Comparison of ENCODE assay signal across 21 mouse cellular contexts in genomic region chr19:12418312-12418711, GRCm38 (mm10). TPM values are rescaled to one million over a fixed set of nuclear protein-coding genes. Genes with fewer than 3 reads are reported as not detected.
DNase-seq lines count a peak whose midpoint lies in the region; ATAC-seq and TF ChIP-seq lines count a peak whose summit lies in the region.
"Had no signal": no experiment of that assay in that cellular context is flagged by ENCODE, and none has a peak within 500 bp of the region (broad histone marks: within the 10 kb centered on the region; RNA-seq: fewer than 3 reads in every experiment).

No protein-coding gene starts in this region.

- no peak for DNase-seq in cerebellum, adult 8-10 months
- DNase-seq: adrenal gland, adult 2 months; adrenal gland, adult 8-10 months; adrenal gland, postnatal 10 days; adrenal gland, postnatal 14 days; adrenal gland, postnatal 25 days; adrenal gland, postnatal 36 days; B cell, adult 2 months; cerebellum, adult 11 months; cerebellum, adult 11-12 months; cerebellum, adult 18-20 months had no signal

- no peaks in the 10 kb centered on the region for H3K9me3 ChIP-seq in intestine, embryonic 15.5 days
- no peaks in the 10 kb centered on the region for H3K9me3 ChIP-seq in intestine, postnatal 0 days (ENCODE audit: control insufficient read depth)
- no peaks in the 10 kb centered on the region for H3K9me3 ChIP-seq in intestine, embryonic 16.5 days (ENCODE audit: control insufficient read depth, low read length)
- H3K9me3 ChIP-seq: G1E had no signal

- no peak for TF ChIP-seq CTCF in intestine, postnatal 0 days (IDR thresholded peaks at IDR 0.05; ENCODE audit: low read depth)

- no peak overlapping the region for H3K4me3 ChIP-seq in intestine, embryonic 15.5 days (replicated peaks)
- H3K4me3 ChIP-seq in intestine, postnatal 0 days (ENCODE audit: low read depth, low read length) = no peak overlapping the region
- H3K4me3 ChIP-seq in intestine, embryonic 16.5 days (ENCODE audit: low read length) = no peak overlapping the region

- ATAC-seq in intestine, embryonic 15.5 days = peak; percentile 58; the same call in 1 of the 2 replicates
- no peak for ATAC-seq in intestine, postnatal 0 days
- ATAC-seq in intestine, embryonic 16.5 days = peak; percentile 70
- ATAC-seq: activated CD4-positive, CD25-positive, alpha-beta regulatory T cell, adult 4 months; CD4-positive, CD25-positive, alpha-beta regulatory T cell, adult 4 months; Patski had no signal

- no peak overlapping the region for H3K9ac ChIP-seq in intestine, embryonic 15.5 days
- H3K9ac ChIP-seq in intestine, postnatal 0 days (ENCODE audit: low read depth, low read length) = no peak overlapping the region
- H3K9ac ChIP-seq in intestine, embryonic 16.5 days (ENCODE audit: low read depth, low read length) = no peak overlapping the region

- H3K27me3 ChIP-seq in intestine, embryonic 15.5 days (replicated peaks) = no peaks in the 10 kb centered on the region
- H3K27me3 ChIP-seq in intestine, postnatal 0 days (replicated peaks; ENCODE audit: control insufficient read depth, insufficient read depth, low read length) = no peaks in the 10 kb centered on the region
- no peaks in the 10 kb centered on the region for H3K27me3 ChIP-seq in intestine, embryonic 16.5 days (replicated peaks; ENCODE audit: control insufficient read depth, insufficient read depth, low read length)
- H3K27me3 ChIP-seq: CH12.LX had no signal

- no peaks in the 10 kb centered on the region for H3K36me3 ChIP-seq in intestine, embryonic 15.5 days
- H3K36me3 ChIP-seq in intestine, postnatal 0 days (ENCODE audit: control insufficient read depth, insufficient read depth) = no peaks in the 10 kb centered on the region
- H3K36me3 ChIP-seq in intestine, embryonic 16.5 days (ENCODE audit: control insufficient read depth, insufficient read depth, low read length) = no peaks in the 10 kb centered on the region
- H3K36me3 ChIP-seq: G1E had no signal

- no peak overlapping the region for H3K27ac ChIP-seq in intestine, embryonic 15.5 days
- H3K27ac ChIP-seq in intestine, postnatal 0 days (ENCODE audit: low read depth, low read length) = no peak overlapping the region
- H3K27ac ChIP-seq in intestine, embryonic 16.5 days (ENCODE audit: low read length) = no peak overlapping the region

- 26% methylated on average over 3 of the region's 3 CpGs for WGBS in intestine, embryonic 15.5 days
- WGBS in intestine, postnatal 0 days = 36% methylated on average over 3 of the region's 3 CpGs
- 39% methylated on average over 3 of the region's 3 CpGs for WGBS in intestine, embryonic 16.5 days

- no peak overlapping the region for H3K4me2 ChIP-seq in intestine, embryonic 15.5 days (replicated peaks)
- H3K4me2 ChIP-seq in intestine, postnatal 0 days (replicated peaks; ENCODE audit: low read depth) = no peak overlapping the region
- H3K4me2 ChIP-seq in intestine, embryonic 16.5 days (ENCODE audit: low read depth, low read length) = no peak overlapping the region

- H3K4me1 ChIP-seq in intestine, embryonic 15.5 days (replicated peaks) = no peaks in the 10 kb centered on the region
- no peaks in the 10 kb centered on the region for H3K4me1 ChIP-seq in intestine, postnatal 0 days (replicated peaks; ENCODE audit: control insufficient read depth, insufficient read depth, low read length)
- no peaks in the 10 kb centered on the region for H3K4me1 ChIP-seq in intestine, embryonic 16.5 days (ENCODE audit: control insufficient read depth, insufficient read depth, low read length)

RNA-seq across cellular contexts. Expression of gene Olfr1441, which starts 1.1 kb away (rescaled TPM):
- not detected in 2 replicates for polyA plus RNA-seq in intestine, embryonic 15.5 days (2015; fragmentation: Nextera tagmentation; extraction: Ambion mirVana)
- polyA plus RNA-seq in intestine, postnatal 0 days (2015; fragmentation: Nextera tagmentation; extraction: Ambion mirVana) = not detected in 2 replicates
- not detected in 2 replicates for polyA plus RNA-seq in intestine, embryonic 16.5 days (2015; fragmentation: Nextera tagmentation; extraction: Ambion mirVana)
- polyA plus RNA-seq: activated CD4-positive, CD25-positive, alpha-beta regulatory T cell, adult 4 months; adrenal gland, adult 2 months; brain, embryonic 14.5 days; C2C12; CD4-positive, CD25-positive, alpha-beta regulatory T cell, adult 4 months; G1E; Patski had no signal

RNA-seq across cellular contexts. Expression of gene Pfpl, which starts 9.4 kb away (rescaled TPM):
- not detected in 2 replicates for polyA plus RNA-seq in intestine, embryonic 15.5 days (2015; fragmentation: Nextera tagmentation; extraction: Ambion mirVana)
- polyA plus RNA-seq in intestine, postnatal 0 days (2015; fragmentation: Nextera tagmentation; extraction: Ambion mirVana) = not detected in 2 replicates
- not detected in 2 replicates for polyA plus RNA-seq in intestine, embryonic 16.5 days (2015; fragmentation: Nextera tagmentation; extraction: Ambion mirVana)
- polyA plus RNA-seq: adrenal gland, adult 2 months; brain, embryonic 14.5 days; C2C12; CD4-positive, CD25-positive, alpha-beta regulatory T cell, adult 4 months; G1E; Patski had no signal

RNA-seq across cellular contexts. Expression of gene Olfr1440, which starts 31.2 kb away (rescaled TPM):
- polyA plus RNA-seq in intestine, embryonic 15.5 days (2015; fragmentation: Nextera tagmentation; extraction: Ambion mirVana) = not detected in 2 replicates
- not detected in 2 replicates for polyA plus RNA-seq in intestine, postnatal 0 days (2015; fragmentation: Nextera tagmentation; extraction: Ambion mirVana)
- not detected in 2 replicates for polyA plus RNA-seq in intestine, embryonic 16.5 days (2015; fragmentation: Nextera tagmentation; extraction: Ambion mirVana)
- polyA plus RNA-seq: activated CD4-positive, CD25-positive, alpha-beta regulatory T cell, adult 4 months; adrenal gland, adult 2 months; brain, embryonic 14.5 days; C2C12; G1E; Patski had no signal

RNA-seq across cellular contexts. Expression of gene Mpeg1, which starts 42.3 kb away (rescaled TPM):
- 0.88 and 0.98 TPM in 2 replicates for polyA plus RNA-seq in intestine, embryonic 15.5 days (2015; fragmentation: Nextera tagmentation; extraction: Ambion mirVana)
- polyA plus RNA-seq in intestine, postnatal 0 days (2015; fragmentation: Nextera tagmentation; extraction: Ambion mirVana) = 2.2 and 2.7 TPM in 2 replicates
- polyA plus RNA-seq in intestine, embryonic 16.5 days (2015; fragmentation: Nextera tagmentation; extraction: Ambion mirVana) = 0.97 and 1.0 TPM in 2 replicates
- polyA plus RNA-seq: G1E had no signal
